In the genomic region with DNA sequence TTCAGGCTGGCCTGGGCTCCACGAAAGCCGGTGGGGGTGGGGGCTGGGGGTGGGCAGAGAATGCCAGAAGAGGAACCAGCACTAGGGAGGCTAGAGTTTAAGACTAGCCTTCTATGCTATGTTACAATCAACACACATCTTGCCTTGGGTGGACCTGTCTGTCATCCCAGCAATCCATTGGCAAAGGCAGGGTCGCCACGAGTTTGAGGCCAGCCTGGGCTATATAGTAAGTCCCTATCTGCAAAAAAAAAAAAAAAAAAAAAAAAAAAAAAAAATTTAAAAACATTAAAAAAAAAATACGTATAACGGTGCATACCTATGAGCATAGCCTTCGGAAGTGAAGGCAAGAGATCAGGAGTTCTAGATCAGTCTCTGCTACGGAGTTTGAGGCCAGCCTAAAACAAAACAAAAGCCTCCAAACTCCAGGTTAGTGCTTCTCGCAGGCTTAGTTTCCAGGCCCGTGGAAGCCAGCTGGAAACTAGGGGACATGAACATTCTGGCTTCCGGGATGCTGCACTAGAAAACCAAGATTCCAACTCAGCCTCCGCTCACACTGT, we compare ENCODE assay signal across 8 mouse cellular contexts. TPM values are rescaled to one million over a fixed set of nuclear protein-coding genes. Genes with fewer than 3 reads are reported as not detected.
DNase-seq lines count a peak whose midpoint lies in the region; ATAC-seq and TF ChIP-seq lines count a peak whose summit lies in the region.

No protein-coding gene starts in this region.

- TF ChIP-seq EP300 in heart, postnatal 0 days (IDR thresholded peaks at IDR 0.05; ENCODE audit: low read depth), result no peak

- peak overlapping the region; percentile 75 for H3K4me2 ChIP-seq in heart, postnatal 0 days (ENCODE audit: low read depth, low read length)
- H3K4me2 ChIP-seq in hindbrain, embryonic 11.5 days (replicated peaks; ENCODE audit: low read depth, low read length), result peak overlapping the region; percentile 62
- peak overlapping the region; percentile 95 for H3K4me2 ChIP-seq in midbrain, embryonic 12.5 days (replicated peaks)

- DNase-seq in heart, postnatal 0 days (ENCODE audit: low spot score), result no peak
- no peak for DNase-seq in heart, adult 9 months (ENCODE audit: low spot score in 2 of 2)
- DNase-seq in MEL-GATA-1-ER (ENCODE audit: extremely low read depth, low read depth), result peak; percentile 48
- no peak for DNase-seq in hindbrain, embryonic 11.5 days (ENCODE audit: low spot score)
- DNase-seq in frontal cortex, postnatal 10 days (ENCODE audit: low spot score in 2 of 2), result no peak
- DNase-seq in left cerebral cortex, adult 11 months (ENCODE audit: low spot score), result no peak

- peak overlapping the region; percentile 79 for H3K9ac ChIP-seq in heart, postnatal 0 days (replicated peaks; ENCODE audit: low read depth, low read length)
- H3K9ac ChIP-seq in hindbrain, embryonic 11.5 days (ENCODE audit: low read depth, low read length), result peak overlapping the region; percentile 77
- H3K9ac ChIP-seq in midbrain, embryonic 12.5 days (replicated peaks), result peak overlapping the region; percentile 67

- H3K9me3 ChIP-seq in heart, postnatal 0 days (replicated peaks; ENCODE audit: control insufficient read depth, low read length), result no peaks in the 10 kb centered on the region
- H3K9me3 ChIP-seq in hindbrain, embryonic 11.5 days (ENCODE audit: control insufficient read depth, low read length), result no peaks in the 10 kb centered on the region
- no peaks in the 10 kb centered on the region for H3K9me3 ChIP-seq in midbrain, embryonic 12.5 days

- no peaks in the 10 kb centered on the region for H3K27me3 ChIP-seq in heart, postnatal 0 days (ENCODE audit: control insufficient read depth, insufficient read depth, low read length)
- H3K27me3 ChIP-seq in hindbrain, embryonic 11.5 days (ENCODE audit: control insufficient read depth, insufficient read depth, low read length), result no peaks in the 10 kb centered on the region
- H3K27me3 ChIP-seq in midbrain, embryonic 12.5 days, result no peaks in the 10 kb centered on the region

- H3K36me3 ChIP-seq in heart, postnatal 0 days (replicated peaks; ENCODE audit: control insufficient read depth, insufficient read depth, low read length), result no peaks in the 10 kb centered on the region; the same call in 1 of the 2 replicates
- H3K36me3 ChIP-seq in hindbrain, embryonic 11.5 days (ENCODE audit: control insufficient read depth, insufficient read depth, low read length), result no peaks in the 10 kb centered on the region
- peaks cover 19% of the 10 kb centered on the region for H3K36me3 ChIP-seq in midbrain, embryonic 12.5 days

- 13% methylated on average over 12 of the region's 12 CpGs for WGBS in heart, postnatal 0 days
- WGBS in hindbrain, embryonic 11.5 days, result 18% methylated on average over 12 of the region's 12 CpGs
- 18% methylated on average over 12 of the region's 12 CpGs for WGBS in midbrain, embryonic 12.5 days

- peak overlapping the region; percentile 77 for H3K4me3 ChIP-seq in heart, postnatal 0 days (ENCODE audit: low read depth, low read length)
- peak overlapping the region; percentile 66 for H3K4me3 ChIP-seq in hindbrain, embryonic 11.5 days (ENCODE audit: low read depth, low read length)
- peak overlapping the region; percentile 65 for H3K4me3 ChIP-seq in midbrain, embryonic 12.5 days

- peaks cover 41% of the 10 kb centered on the region for H3K4me1 ChIP-seq in heart, postnatal 0 days (ENCODE audit: control insufficient read depth, insufficient read depth)
- 0 out of 2 replicates have a peak, but pooled peaks cover 5% of the 10 kb centered on the region for H3K4me1 ChIP-seq in hindbrain, embryonic 11.5 days (replicated peaks; ENCODE audit: control insufficient read depth, insufficient read depth, low read length)
- H3K4me1 ChIP-seq in midbrain, embryonic 12.5 days, result peaks cover 58% of the 10 kb centered on the region

- no peak for TF ChIP-seq CTCF in heart, postnatal 0 days (IDR thresholded peaks at IDR 0.05; ENCODE audit: low read depth)

- peak overlapping the region; percentile 92 for H3K27ac ChIP-seq in heart, postnatal 0 days (ENCODE audit: low read depth)
- peak overlapping the region; percentile 75 for H3K27ac ChIP-seq in hindbrain, embryonic 11.5 days (ENCODE audit: low read depth, low read length)
- peak overlapping the region; percentile 84 for H3K27ac ChIP-seq in midbrain, embryonic 12.5 days (replicated peaks)

- no peak for ATAC-seq in heart, postnatal 0 days (ENCODE audit: insufficient read depth, low read depth)
- ATAC-seq in hindbrain, embryonic 11.5 days (ENCODE audit: low FRiP score), result peak; percentile 4; the same call in 1 of the 2 replicates
- ATAC-seq in midbrain, embryonic 12.5 days (ENCODE audit: low FRiP score, low read depth), result 0 out of 2 replicates have a peak, but pooled peaks have one; percentile 0
- no peak for ATAC-seq in frontal cortex, adult (ENCODE audit: low TSS enrichment)

RNA-seq across cellular contexts. Expression of a gene that starts 1.0 kb away (rescaled TPM):
- 0.11 TPM in 1 of 2 replicates, not detected in the other for total RNA-seq in heart, postnatal 0 days (2014; rRNA removed; ENCODE audit: low replicate concordance)
- 1.1 and 1.2 TPM in 2 replicates for polyA plus RNA-seq in heart, postnatal 0 days (2015; fragmentation: Nextera tagmentation; extraction: Ambion mirVana)
- polyA plus RNA-seq in hindbrain, embryonic 11.5 days (2014; fragmentation: Nextera tagmentation; extraction: Ambion mirVana), result 4.2 and 4.3 TPM in 2 replicates
- 4.0 and 5.7 TPM in 2 replicates for polyA plus RNA-seq in midbrain, embryonic 12.5 days (2016; fragmentation: Nextera tagmentation; extraction: Ambion mirVana)

RNA-seq across cellular contexts. Expression of a gene that starts 1.4 kb away (rescaled TPM):
- total RNA-seq in heart, postnatal 0 days (2014; rRNA removed; ENCODE audit: low replicate concordance), result 223 and 232 TPM in 2 replicates
- 666 and 702 TPM in 2 replicates for polyA plus RNA-seq in heart, postnatal 0 days (2015; fragmentation: Nextera tagmentation; extraction: Ambion mirVana)
- polyA plus RNA-seq in hindbrain, embryonic 11.5 days (2014; fragmentation: Nextera tagmentation; extraction: Ambion mirVana), result 169 and 174 TPM in 2 replicates
- 165 and 170 TPM in 2 replicates for polyA plus RNA-seq in midbrain, embryonic 12.5 days (2016; fragmentation: Nextera tagmentation; extraction: Ambion mirVana)

RNA-seq across cellular contexts. Expression of a gene that starts 1.5 kb away (rescaled TPM):
- 1.2 and 22.3 TPM in 2 replicates for total RNA-seq in heart, postnatal 0 days (2014; rRNA removed; ENCODE audit: low replicate concordance)
- 12.9 and 13.9 TPM in 2 replicates for polyA plus RNA-seq in heart, postnatal 0 days (2015; fragmentation: Nextera tagmentation; extraction: Ambion mirVana)
- polyA plus RNA-seq in hindbrain, embryonic 11.5 days (2014; fragmentation: Nextera tagmentation; extraction: Ambion mirVana), result 4.6 and 6.1 TPM in 2 replicates
- 7.2 and 8.0 TPM in 2 replicates for polyA plus RNA-seq in midbrain, embryonic 12.5 days (2016; fragmentation: Nextera tagmentation; extraction: Ambion mirVana)

RNA-seq across cellular contexts. Expression of a gene that starts 13.5 kb away (rescaled TPM):
- 0.23 and 0.43 TPM in 2 replicates for total RNA-seq in heart, postnatal 0 days (2014; rRNA removed; ENCODE audit: low replicate concordance)
- polyA plus RNA-seq in heart, postnatal 0 days (2015; fragmentation: Nextera tagmentation; extraction: Ambion mirVana), result 0.36 and 0.49 TPM in 2 replicates
- polyA plus RNA-seq in hindbrain, embryonic 11.5 days (2014; fragmentation: Nextera tagmentation; extraction: Ambion mirVana), result 0.50 and 0.73 TPM in 2 replicates
- 0.85 and 1.1 TPM in 2 replicates for polyA plus RNA-seq in midbrain, embryonic 12.5 days (2016; fragmentation: Nextera tagmentation; extraction: Ambion mirVana)

Comparison
In these comparisons a context has a peak if more than half of its experiments do, and no peak if none do; other contexts are left out.
1. ATAC-seq: peak in hindbrain, embryonic 11.5 days (single experiment) and midbrain, embryonic 12.5 days (single experiment); none in heart, postnatal 0 days (single experiment) and frontal cortex, adult (single experiment).
2. Peak in every context shown above with its lines, with median percentiles within 50 percentile points of each other: H3K27ac ChIP-seq, H3K4me2 ChIP-seq, H3K4me3 ChIP-seq and H3K9ac ChIP-seq.